Mouse (Mus musculus) thymus, adult 2 months (tissue): Measurements from ENCODE around the gene Serp1.

Experiments used
- CTCF ChIP-seq: fragments of 200-500 bp; IDR thresholded peaks from 2 replicates; pipeline ENCODE4 v1.5.1; 2012; ENCODE audit warnings: mild to moderate bottlenecking, control low read depth, low read length, moderate library complexity, borderline replicate concordance; ENCODE audit not compliant: control insufficient read depth, poor library complexity, insufficient read depth; ENCODE audit errors: extremely low read depth
- POLR2A ChIP-seq: fragments of 200-500 bp; IDR thresholded peaks from 2 replicates; pipeline ENCODE4 v1.6.1; 2012; ENCODE audit warnings: mild to moderate bottlenecking, low read length, control low read depth, moderate library complexity; ENCODE audit not compliant: control insufficient read depth, poor library complexity, insufficient read depth; ENCODE audit errors: extremely low read depth

- TF ChIP-seq POLR2A (no peak), CTCF (no peak)
Measured at GRCm38 (mm10) chr3:58487121-58487520, 38.6 kb downstream of the Serp1 start.
